Mouse (Mus musculus): ENCODE measurements around the gene Cabp2. TPM values are rescaled to one million over a fixed set of nuclear protein-coding genes. Genes with fewer than 3 reads are reported as not detected.

Cabp2 gene
- total RNA-seq, 1 experiment: not detected

DNA sequence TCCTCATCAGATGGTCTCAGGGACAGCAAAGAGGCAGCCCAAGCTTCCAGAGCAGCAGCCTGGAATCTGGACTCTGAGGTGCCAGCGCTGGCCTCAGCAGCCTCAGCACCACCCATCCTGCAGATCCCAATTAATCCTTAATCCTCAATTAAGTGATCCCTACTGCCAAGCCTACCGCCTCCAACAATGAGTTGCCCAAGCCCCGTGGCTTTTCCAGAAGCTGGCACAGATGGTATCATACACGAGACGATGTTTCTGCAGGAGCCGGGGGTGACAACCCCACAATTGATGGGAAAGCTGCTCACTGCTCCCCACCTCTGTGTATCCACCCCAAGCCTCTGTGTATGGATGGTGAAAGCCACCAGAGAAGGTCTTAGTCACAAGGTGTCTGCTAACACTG is 7.8 kb downstream of the Cabp2 start:
- TF ChIP-seq ZC3H11A (IDR thresholded peaks at IDR 0.05; ENCODE audit: borderline replicate concordance, low read depth, low read length) (no peak), CHD2 (IDR thresholded peaks at IDR 0.05; ENCODE audit: low read depth, low read length) (no peak), HCFC1 (IDR thresholded peaks at IDR 0.05; ENCODE audit: borderline replicate concordance, insufficient read depth, low read length) (no peak), MAFK (IDR thresholded peaks at IDR 0.05; ENCODE audit: insufficient read depth, low read depth, low read length) (no peak), ZNF384 (IDR thresholded peaks at IDR 0.05; ENCODE audit: low read depth, low read length) (no peak)
- no peak overlapping the region for H3K9ac ChIP-seq (ENCODE audit: insufficient read depth, low read depth, low read length, poor library complexity, severe bottlenecking)
- no peaks in the 10 kb centered on the region for H3K36me3 ChIP-seq (ENCODE audit: control insufficient read depth, insufficient read depth, low read length, poor library complexity, severe bottlenecking)
- no peak overlapping the region for H3K4me3 ChIP-seq (ENCODE audit: insufficient read depth in 1 of 2, low read depth in 1 of 2, low read length in 2 of 2, poor library complexity in 1 of 2, severe bottlenecking in 1 of 2)
- no peak overlapping the region for H3K27ac ChIP-seq (ENCODE audit: insufficient read depth, low read depth, low read length, poor library complexity, severe bottlenecking)
- no peak for DNase-seq (ENCODE audit: low read depth, low spot score)
- in situ Hi-C loops (cut with MboI; ENCODE audit: low sequenced_read_pairs in 2 of 2, unreplicated experiment in 2 of 2): no loop called here
- peaks cover 0 to 8% of the 10 kb centered on the region in 2 experiments; a peak in 2 of 4 replicates for H3K4me1 ChIP-seq (ENCODE audit: control insufficient read depth in 2 of 2, insufficient read depth in 2 of 2, low read length in 2 of 2, poor library complexity in 1 of 2)
- H3K9me3 ChIP-seq (ENCODE audit: control insufficient read depth, insufficient read depth, low read depth, low read length): no peaks in the 10 kb centered on the region

DNA sequence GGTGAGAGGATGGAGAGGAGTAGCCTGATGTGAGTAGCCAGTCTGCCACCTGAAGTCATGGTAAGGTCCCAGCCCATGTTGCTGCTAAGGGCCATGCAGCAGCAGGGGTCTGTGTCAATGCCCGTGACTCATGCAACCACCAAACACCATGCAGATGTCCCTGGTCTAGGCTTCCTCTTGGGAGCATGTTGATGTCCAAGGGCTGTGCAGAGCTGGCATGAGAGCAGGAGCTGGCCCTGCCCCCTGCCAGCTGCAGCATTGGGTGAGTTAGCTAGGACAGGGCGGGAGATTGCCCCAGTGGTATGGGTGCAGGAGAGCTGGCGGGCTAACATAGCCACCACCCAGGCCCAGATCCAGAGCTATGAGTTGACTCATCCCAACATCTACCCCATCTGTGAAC is 9.1 kb downstream of the Cabp2 start:
- H3K4me1 ChIP-seq (ENCODE audit: control insufficient read depth in 2 of 2, insufficient read depth in 2 of 2, low read length in 2 of 2, poor library complexity in 1 of 2): peaks cover 0 to 11% of the 10 kb centered on the region in 2 experiments; a peak in 2 of 4 replicates
- no peaks in the 10 kb centered on the region for H3K9me3 ChIP-seq (ENCODE audit: control insufficient read depth, insufficient read depth, low read depth, low read length)
- H3K4me3 ChIP-seq (ENCODE audit: insufficient read depth in 1 of 2, low read depth in 1 of 2, low read length in 2 of 2, poor library complexity in 1 of 2, severe bottlenecking in 1 of 2): no peak overlapping the region
- no peaks in the 10 kb centered on the region for H3K36me3 ChIP-seq (ENCODE audit: control insufficient read depth, insufficient read depth, low read length, poor library complexity, severe bottlenecking)
- in situ Hi-C loops (cut with MboI; ENCODE audit: low sequenced_read_pairs in 2 of 2, unreplicated experiment in 2 of 2): no loop called here
- no peak for DNase-seq (ENCODE audit: low read depth, low spot score)
- TF ChIP-seq ZNF384 (IDR thresholded peaks at IDR 0.05; ENCODE audit: low read depth, low read length): no peak
- TF ChIP-seq HCFC1 (IDR thresholded peaks at IDR 0.05; ENCODE audit: borderline replicate concordance, insufficient read depth, low read length): no peak
- TF ChIP-seq ZC3H11A (IDR thresholded peaks at IDR 0.05; ENCODE audit: borderline replicate concordance, low read depth, low read length): no peak
- no peak for TF ChIP-seq CHD2 (IDR thresholded peaks at IDR 0.05; ENCODE audit: low read depth, low read length)
- no peak for TF ChIP-seq MAFK (IDR thresholded peaks at IDR 0.05; ENCODE audit: insufficient read depth, low read depth, low read length)
- H3K9ac ChIP-seq (ENCODE audit: insufficient read depth, low read depth, low read length, poor library complexity, severe bottlenecking): no peak overlapping the region
- H3K27ac ChIP-seq (ENCODE audit: insufficient read depth, low read depth, low read length, poor library complexity, severe bottlenecking): no peak overlapping the region

DNA sequence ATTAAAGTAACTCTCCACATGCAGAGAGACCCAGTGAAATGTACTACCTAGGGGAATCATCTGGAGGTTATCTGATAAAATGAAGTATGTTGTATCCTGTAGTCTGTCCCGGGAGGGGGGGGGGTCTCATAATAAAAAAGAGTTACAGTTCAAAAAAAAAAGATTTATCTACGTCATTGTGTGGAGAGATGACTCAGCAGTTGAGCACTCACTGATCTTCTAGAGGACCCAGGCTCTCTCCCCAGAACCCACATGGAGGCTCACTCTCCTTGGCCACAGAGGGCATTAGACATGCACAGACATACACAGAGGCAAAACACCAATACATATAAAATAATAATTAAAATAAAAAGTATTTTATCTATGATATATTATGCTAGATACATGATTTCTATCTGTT is 10.0 kb downstream of the Cabp2 start:
- no peak for TF ChIP-seq ZC3H11A (IDR thresholded peaks at IDR 0.05; ENCODE audit: borderline replicate concordance, low read depth, low read length)
- TF ChIP-seq MAFK (IDR thresholded peaks at IDR 0.05; ENCODE audit: insufficient read depth, low read depth, low read length): no peak
- TF ChIP-seq ZNF384 (IDR thresholded peaks at IDR 0.05; ENCODE audit: low read depth, low read length): no peak
- no peak for TF ChIP-seq CHD2 (IDR thresholded peaks at IDR 0.05; ENCODE audit: low read depth, low read length)
- TF ChIP-seq HCFC1 (IDR thresholded peaks at IDR 0.05; ENCODE audit: borderline replicate concordance, insufficient read depth, low read length): no peak
- no peak overlapping the region for H3K27ac ChIP-seq (ENCODE audit: insufficient read depth, low read depth, low read length, poor library complexity, severe bottlenecking)
- no peaks in the 10 kb centered on the region for H3K9me3 ChIP-seq (ENCODE audit: control insufficient read depth, insufficient read depth, low read depth, low read length)
- in situ Hi-C loops (cut with MboI; ENCODE audit: low sequenced_read_pairs in 2 of 2, unreplicated experiment in 2 of 2): no loop called here
- H3K9ac ChIP-seq (ENCODE audit: insufficient read depth, low read depth, low read length, poor library complexity, severe bottlenecking): no peak overlapping the region
- H3K4me3 ChIP-seq (ENCODE audit: insufficient read depth in 1 of 2, low read depth in 1 of 2, low read length in 2 of 2, poor library complexity in 1 of 2, severe bottlenecking in 1 of 2): no peak overlapping the region
- DNase-seq (ENCODE audit: low read depth, low spot score): no peak
- H3K4me1 ChIP-seq (ENCODE audit: control insufficient read depth in 2 of 2, insufficient read depth in 2 of 2, low read length in 2 of 2, poor library complexity in 1 of 2): peaks cover 0 to 11% of the 10 kb centered on the region in 2 experiments; a peak in 2 of 4 replicates
- H3K36me3 ChIP-seq (ENCODE audit: control insufficient read depth, insufficient read depth, low read length, poor library complexity, severe bottlenecking): no peaks in the 10 kb centered on the region

DNA sequence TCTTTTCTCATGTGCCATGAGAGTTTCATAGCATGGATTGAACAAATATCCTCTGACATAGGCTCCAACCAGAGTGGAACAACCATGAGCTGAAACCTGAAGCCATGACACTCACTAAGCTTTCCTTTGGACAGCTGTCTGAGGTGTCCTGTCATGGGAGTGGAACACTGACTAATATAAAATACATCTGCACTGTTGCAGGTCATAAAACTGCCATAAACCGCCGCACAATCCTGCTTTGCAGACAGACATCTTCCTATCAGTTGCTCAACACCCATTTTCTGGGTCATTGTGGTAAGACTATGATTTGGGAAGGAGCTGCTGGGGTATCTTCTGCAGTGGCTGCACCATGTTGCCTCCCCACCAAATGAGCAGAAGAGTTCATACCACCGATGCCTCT is 11.4 kb downstream of the Cabp2 start:
- in situ Hi-C loops (cut with MboI; ENCODE audit: low sequenced_read_pairs in 2 of 2, unreplicated experiment in 2 of 2): no loop called here
- Histone ChIP-seq H3K4me3 (ENCODE audit: insufficient read depth in 1 of 2, low read depth in 1 of 2, low read length in 2 of 2, poor library complexity in 1 of 2, severe bottlenecking in 1 of 2) (no peak overlapping the region), H3K9me3 (ENCODE audit: control insufficient read depth, insufficient read depth, low read depth, low read length) (no peaks in the 10 kb centered on the region), H3K36me3 (ENCODE audit: control insufficient read depth, insufficient read depth, low read length, poor library complexity, severe bottlenecking) (no peaks in the 10 kb centered on the region), H3K9ac (ENCODE audit: insufficient read depth, low read depth, low read length, poor library complexity, severe bottlenecking) (no peak overlapping the region), H3K4me1 (ENCODE audit: control insufficient read depth in 2 of 2, insufficient read depth in 2 of 2, low read length in 2 of 2, poor library complexity in 1 of 2) (peaks cover 0 to 11% of the 10 kb centered on the region in 2 experiments; a peak in 2 of 4 replicates), H3K27ac (ENCODE audit: insufficient read depth, low read depth, low read length, poor library complexity, severe bottlenecking) (no peak overlapping the region)
- TF ChIP-seq HCFC1 (IDR thresholded peaks at IDR 0.05; ENCODE audit: borderline replicate concordance, insufficient read depth, low read length) (no peak), ZC3H11A (IDR thresholded peaks at IDR 0.05; ENCODE audit: borderline replicate concordance, low read depth, low read length) (no peak), ZNF384 (IDR thresholded peaks at IDR 0.05; ENCODE audit: low read depth, low read length) (no peak), CHD2 (IDR thresholded peaks at IDR 0.05; ENCODE audit: low read depth, low read length) (no peak), MAFK (IDR thresholded peaks at IDR 0.05; ENCODE audit: insufficient read depth, low read depth, low read length) (no peak)
- DNase-seq (ENCODE audit: low read depth, low spot score): no peak

DNA sequence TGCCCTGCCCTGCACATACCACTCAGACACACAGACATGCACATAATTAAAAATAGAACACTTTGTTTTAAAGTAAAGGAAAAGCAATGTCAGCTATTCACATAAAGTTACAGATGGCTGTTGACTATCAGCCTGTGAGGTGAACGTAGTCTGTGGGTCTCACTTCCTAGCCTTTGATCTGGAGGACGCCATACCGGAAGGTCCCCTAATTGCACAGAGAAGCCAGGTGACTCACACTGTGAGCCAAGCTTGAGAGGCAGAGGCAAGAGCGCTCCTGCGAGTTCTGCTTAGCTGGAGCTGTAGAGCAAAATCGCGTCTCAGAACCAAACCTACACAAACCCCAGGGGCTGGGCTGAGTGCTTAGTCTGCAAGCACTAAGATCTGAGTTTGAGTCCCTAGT is 12.4 kb downstream of the Cabp2 start:
- TF ChIP-seq ZNF384 (IDR thresholded peaks at IDR 0.05; ENCODE audit: low read depth, low read length) (no peak), CHD2 (IDR thresholded peaks at IDR 0.05; ENCODE audit: low read depth, low read length) (no peak), ZC3H11A (IDR thresholded peaks at IDR 0.05; ENCODE audit: borderline replicate concordance, low read depth, low read length) (no peak), HCFC1 (IDR thresholded peaks at IDR 0.05; ENCODE audit: borderline replicate concordance, insufficient read depth, low read length) (no peak), MAFK (IDR thresholded peaks at IDR 0.05; ENCODE audit: insufficient read depth, low read depth, low read length) (no peak)
- Histone ChIP-seq H3K4me1 (ENCODE audit: control insufficient read depth in 2 of 2, insufficient read depth in 2 of 2, low read length in 2 of 2, poor library complexity in 1 of 2) (peaks cover 0 to 9% of the 10 kb centered on the region in 2 experiments; a peak in 2 of 4 replicates), H3K9me3 (ENCODE audit: control insufficient read depth, insufficient read depth, low read depth, low read length) (no peaks in the 10 kb centered on the region), H3K4me3 (ENCODE audit: insufficient read depth in 1 of 2, low read depth in 1 of 2, low read length in 2 of 2, poor library complexity in 1 of 2, severe bottlenecking in 1 of 2) (no peak overlapping the region), H3K9ac (ENCODE audit: insufficient read depth, low read depth, low read length, poor library complexity, severe bottlenecking) (no peak overlapping the region), H3K36me3 (ENCODE audit: control insufficient read depth, insufficient read depth, low read length, poor library complexity, severe bottlenecking) (peaks cover 6% of the 10 kb centered on the region), H3K27ac (ENCODE audit: insufficient read depth, low read depth, low read length, poor library complexity, severe bottlenecking) (no peak overlapping the region)
- no peak for DNase-seq (ENCODE audit: low read depth, low spot score)
- in situ Hi-C loops (cut with MboI; ENCODE audit: low sequenced_read_pairs in 2 of 2, unreplicated experiment in 2 of 2): no loop called here
